Mouse (Mus musculus) lung, adult 18-20 months (tissue): ENCODE results near the gene Zfp74.
A peak's percentile ranks its signal among the peaks of the same experiment; 100 is the strongest.
"Not testable (repeated sequence)": the region's sequence is repeated elsewhere in the genome, so short reads cannot be mapped to it uniquely, and the experiment has no call there.

Experiments
- DNase-seq, 2 experiments: peaks; one replicate each; pipeline ENCODE4 v3.0.0; 2022; ENCODE audit warnings: mixed read lengths in 2 of 2

Gene Zfp74

GRCm38 (mm10) chr7:29953513-29954401 is at the start of gene Zfp74:
TSS of gene Zfp74 (minus strand) at chr7:29954089.
- DNase-seq, result peak; percentile 78 to 85

DNA sequence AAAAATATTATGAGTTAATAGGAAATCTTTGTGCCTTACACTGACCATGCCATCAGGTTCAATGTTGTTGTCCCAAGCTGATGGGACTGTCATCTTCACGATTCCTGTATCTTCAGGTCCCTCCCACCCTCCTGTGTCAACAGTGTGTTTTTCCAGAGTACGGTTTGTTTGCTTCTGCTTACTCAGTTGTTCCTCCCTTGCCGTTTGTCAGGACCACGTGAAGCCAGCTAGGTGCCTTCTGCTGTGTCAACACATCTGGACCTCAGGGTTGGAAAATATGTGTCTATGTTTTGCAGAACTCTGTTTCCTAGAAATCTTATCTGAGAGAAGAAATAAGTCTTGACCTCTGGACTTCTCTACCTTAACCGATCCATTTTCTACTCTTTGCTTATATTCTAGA is 46.7 kb upstream of the Zfp74 start:
- DNase-seq, result no peak

DNA sequence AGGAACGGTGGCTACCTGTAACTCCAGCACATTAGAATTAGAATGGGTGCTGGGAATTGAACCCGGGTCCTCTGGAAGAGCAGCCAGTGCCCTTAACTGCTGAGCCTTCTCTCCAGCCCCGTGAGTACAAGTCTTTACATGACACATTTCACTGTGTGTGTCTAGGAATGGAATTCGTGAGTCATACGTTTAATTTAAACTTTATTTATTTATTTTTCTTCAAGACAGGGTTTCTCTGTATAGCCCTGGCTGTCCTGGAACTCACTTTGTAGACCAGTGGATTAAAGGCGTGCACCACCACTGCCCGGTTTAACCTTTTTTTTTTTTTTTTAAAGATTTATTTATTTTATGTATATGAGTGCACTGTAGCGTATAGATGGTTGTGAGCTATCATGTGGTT is 41.2 kb upstream of the Zfp74 start:
- no peak for DNase-seq

- no peak for DNase-seq
Measured at GRCm38 (mm10) chr7:29993340-29993739, 39.5 kb upstream of the Zfp74 start.

- no peak for DNase-seq
Measured at GRCm38 (mm10) chr7:29992698-29993097, 38.8 kb upstream of the Zfp74 start.

GRCm38 (mm10) chr7:29989031-29989430 is 35.1 kb upstream of the Zfp74 start:
- no peak for DNase-seq

DNA sequence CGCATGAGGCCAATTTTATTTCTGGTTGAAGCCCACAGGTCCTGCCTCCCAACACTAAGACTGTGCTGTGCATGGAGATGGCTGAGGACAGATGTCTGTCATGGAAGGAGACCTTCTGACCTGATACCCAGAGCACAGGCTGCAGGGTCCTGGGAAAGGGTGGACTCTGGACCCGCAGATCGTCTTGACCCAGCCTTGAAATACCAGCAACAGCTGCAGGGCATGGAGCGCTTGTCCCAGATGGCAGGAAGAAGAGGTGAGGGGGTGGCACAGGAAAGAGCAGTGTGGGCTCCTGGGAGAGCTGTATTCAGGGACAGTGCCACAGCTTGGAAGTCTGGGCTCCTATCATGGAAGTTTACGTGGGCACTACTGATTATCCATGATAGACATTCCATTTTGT is 33.7 kb upstream of the Zfp74 start:
- DNase-seq, result no peak

DNA sequence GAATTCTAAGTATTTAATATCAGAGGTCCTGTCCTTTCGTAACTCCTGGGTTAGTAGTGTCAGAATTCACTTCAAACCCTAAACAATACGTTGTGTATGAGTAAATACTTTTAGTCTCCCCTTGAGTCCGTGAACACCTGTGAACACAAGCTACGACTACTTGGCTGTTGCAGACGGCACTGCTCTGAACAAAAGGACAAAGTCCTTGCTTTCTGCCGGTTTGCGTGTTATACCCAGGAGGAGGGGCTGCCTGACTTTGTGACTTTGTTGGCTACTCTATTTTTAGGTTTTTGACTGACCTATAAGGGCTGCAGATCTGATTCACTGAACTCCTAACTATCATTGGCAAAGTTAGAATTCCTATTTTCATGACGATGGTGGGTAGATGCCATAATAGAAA is 32.2 kb upstream of the Zfp74 start:
- DNase-seq, result no peak

DNA sequence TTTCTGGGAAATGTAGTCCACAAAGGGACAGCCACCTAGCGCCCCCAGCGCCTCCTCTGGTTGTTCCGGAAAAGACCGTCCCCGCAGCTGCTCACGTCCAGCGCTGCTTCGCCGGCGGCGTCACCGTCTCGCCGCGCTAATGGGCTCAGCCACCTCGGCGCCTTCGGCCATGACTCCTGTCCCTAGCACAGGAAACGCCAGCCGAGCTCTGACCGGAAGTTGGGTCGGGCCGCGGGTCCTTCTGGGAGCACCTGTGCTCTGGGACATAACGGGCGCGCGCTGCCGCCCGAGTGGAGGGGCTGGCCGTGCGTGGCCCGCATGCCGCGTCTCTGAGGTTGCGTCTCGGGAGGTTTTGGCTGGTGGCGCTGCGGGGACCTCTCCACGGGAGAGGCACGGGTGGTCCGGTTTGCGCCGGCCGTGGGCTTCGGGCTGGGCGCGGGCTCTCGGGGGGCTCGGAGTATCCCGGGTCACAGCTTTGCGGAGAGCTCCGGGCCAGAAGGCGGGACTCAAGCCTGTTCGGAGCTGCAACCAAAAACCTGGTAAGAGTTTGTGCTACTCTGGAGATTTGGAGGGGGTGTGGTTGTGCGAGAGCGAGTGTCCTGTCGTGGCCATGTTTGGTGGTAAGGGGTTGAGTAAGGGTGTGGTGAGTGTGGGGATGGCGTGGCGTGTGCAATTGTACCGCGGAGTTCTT is 29.9 kb upstream of the Zfp74 start, which contains the start of gene Zfp568:
Zfp568 (plus strand) TSS at position 266 of the 691 bp plus-strand sequence.
- DNase-seq, result peak; percentile 95 to 96

GRCm38 (mm10) chr7:29983340-29983689 is 29.4 kb upstream of the Zfp74 start:
- DNase-seq, result no peak

DNA sequence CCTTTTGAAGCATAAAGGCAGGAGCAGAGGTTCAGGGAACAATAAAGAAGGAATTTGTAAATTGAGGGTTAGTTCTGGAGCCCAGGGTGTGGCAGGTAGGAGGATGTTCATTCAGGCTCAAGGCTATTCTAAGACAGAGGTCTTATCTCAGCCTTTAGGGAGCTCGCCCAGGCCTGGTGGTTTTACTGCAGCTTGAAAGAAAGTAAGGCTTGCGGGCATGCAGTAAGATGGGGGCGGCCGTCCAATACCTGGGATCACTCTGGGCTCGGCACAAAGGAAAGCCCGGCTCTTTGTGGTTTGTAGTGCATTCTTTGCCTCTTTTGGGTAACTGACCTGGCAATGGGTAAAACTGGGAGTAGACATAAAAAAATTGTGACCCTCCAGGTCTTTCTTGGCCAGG is 29.0 kb upstream of the Zfp74 start:
- DNase-seq, result peak; percentile 11 to 23

- DNase-seq, result no peak
Measured at GRCm38 (mm10) chr7:29982341-29982740, 28.5 kb upstream of the Zfp74 start.

DNA sequence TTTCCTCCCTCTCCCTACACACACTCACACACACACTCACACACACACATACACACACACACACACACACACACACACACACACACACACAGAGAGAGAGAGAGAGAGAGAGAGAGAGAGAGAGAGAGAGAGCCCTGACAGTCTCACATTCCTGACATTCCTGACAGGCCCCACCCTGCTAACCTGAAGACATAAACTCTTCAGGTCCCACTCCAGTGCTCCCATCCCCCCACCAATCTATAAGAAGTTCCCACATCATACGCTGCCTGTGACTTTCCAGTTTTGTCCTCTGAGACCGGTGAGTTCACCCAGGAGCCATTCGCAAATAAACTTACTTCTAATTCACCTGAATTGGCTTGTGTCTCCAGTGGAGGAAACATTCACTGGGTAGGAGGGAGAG is 28.0 kb upstream of the Zfp74 start:
- DNase-seq, result no peak

- DNase-seq, result no peak
Measured at GRCm38 (mm10) chr7:29981455-29981854, 27.6 kb upstream of the Zfp74 start.

- DNase-seq, result no peak
Measured at GRCm38 (mm10) chr7:29980761-29981160, 26.9 kb upstream of the Zfp74 start.

DNA sequence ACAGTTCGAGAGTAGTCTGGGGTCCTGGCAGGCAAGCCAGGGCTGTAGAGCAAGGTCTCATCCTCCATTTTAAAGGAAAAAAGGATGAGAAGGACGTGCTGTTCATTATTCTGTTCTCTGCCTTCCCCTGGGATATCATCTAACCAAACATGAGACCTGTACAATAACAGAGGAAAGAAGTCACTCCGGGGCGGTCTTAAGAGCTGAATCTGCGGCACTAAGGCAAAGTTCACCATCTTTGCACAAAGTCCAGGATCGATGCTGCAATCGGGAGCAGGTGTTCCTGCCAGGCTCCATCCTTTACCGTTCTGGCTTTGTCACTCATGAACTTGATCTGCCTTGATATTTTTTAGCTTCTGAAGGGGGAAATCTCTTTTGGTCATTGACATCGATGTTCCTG is 16.8 kb upstream of the Zfp74 start:
- DNase-seq, result no peak

GRCm38 (mm10) chr7:29965115-29965810 is 11.4 kb upstream of the Zfp74 start:
- DNase-seq, result not testable (repeated sequence)

- DNase-seq, result no peak
Measured at GRCm38 (mm10) chr7:29959004-29959403, 5.1 kb upstream of the Zfp74 start.

GRCm38 (mm10) chr7:29958125-29958724 is 4.3 kb upstream of the Zfp74 start:
- no peak for DNase-seq

- DNase-seq, result peak; percentile 39 to 47
Measured at GRCm38 (mm10) chr7:29956257-29956656, 2.4 kb upstream of the Zfp74 start.

DNA sequence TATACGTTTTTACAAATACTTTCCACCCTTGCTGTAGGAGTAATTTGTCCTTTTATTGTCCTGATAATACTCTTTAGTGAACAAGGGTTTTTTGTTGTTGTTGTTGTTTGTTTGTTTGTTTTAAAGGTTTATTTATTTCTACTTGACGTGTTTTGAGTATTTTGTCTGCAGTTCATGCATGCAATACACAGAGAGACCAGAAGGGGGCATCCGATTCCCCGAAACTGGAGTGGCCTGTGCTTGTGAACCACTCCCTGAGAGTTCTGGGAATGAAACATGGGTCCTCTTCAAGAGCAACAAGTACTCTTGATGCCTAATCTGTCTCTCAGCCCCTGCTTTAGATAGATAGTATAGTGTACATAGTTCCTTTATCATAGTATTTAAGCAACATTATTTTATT is 842 bp upstream of the Zfp74 start:
- peak; percentile 28 to 65 for DNase-seq

- DNase-seq, result no peak
Measured at GRCm38 (mm10) chr7:29953086-29953485, 803 bp downstream of the Zfp74 start.

DNA sequence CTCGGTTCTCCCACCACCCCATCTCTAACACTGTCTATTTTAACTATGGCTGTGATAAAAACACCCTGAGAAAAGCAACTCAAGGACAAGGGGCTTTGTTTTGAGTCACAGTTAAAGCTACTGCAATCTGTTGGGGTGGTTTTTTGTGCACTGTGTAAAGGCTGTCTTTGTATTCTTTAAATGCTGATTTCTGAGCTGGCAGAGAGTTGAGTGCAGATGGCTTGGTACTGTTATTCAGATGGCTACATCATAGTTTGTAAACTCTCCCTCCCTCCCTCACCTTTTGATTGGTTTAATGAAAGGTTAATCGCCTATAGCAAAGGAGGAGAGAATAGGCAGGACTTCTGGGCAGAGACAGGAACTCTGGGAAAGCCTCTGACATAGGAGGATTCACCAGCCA is 9.7 kb downstream of the Zfp74 start:
- DNase-seq, result no peak
